Mouse (Mus musculus) left cerebral cortex, postnatal 25 days (tissue): ENCODE data around the gene Cdyl. TPM values are rescaled to one million over a fixed set of nuclear protein-coding genes. Genes with fewer than 3 reads are reported as not detected.

Experiments used
- DNase-seq, 2 experiments: peaks; one replicate each; pipeline ENCODE4 v3.0.0; 2022; ENCODE audit warnings: low spot score in 2 of 2, mixed read lengths in 1 of 2
- intact Hi-C: fragments of 180-260 bp; cut with DNase I; formaldehyde crosslinking; loops from one replicate; pipeline ENCODE4 v1.15.1; 2025
- total RNA-seq, 2 experiments: library from RNA; stranded (reverse); gene quantifications; 2 replicates each; pipeline ENCODE4 v1.2.3; 2021

The Cdyl gene
- total RNA-seq: 10 to 100 TPM; 30.1 to 32.9 TPM

DNA sequence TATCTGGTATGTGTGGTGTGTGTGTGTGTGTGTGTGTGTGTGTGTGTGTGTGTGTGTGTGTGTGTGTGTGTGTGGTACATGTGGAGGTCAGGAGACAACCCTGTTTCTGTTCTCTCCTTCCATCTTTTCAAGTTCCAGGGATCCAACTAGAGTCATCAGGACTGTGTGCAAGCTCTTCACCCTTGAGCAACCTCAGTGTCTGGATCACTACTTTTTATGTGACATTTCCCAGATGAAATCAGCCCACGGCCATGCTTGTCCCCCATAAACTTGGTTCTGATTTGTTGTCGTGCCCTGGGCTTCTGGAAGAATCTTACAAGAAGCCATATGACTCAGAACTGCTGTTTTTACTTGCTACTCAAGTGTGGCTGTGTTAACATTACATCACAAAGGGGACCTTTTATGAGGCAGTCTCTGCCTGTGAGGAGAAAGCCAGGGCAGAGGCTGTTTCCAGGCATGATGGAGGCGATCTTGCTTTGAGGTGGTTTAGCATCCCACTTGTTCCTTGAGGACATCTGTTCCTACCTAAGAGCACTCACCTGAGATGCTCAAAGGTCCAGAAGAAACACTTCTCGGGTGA, at the start of gene Cdyl:
Gene Cdyl (plus strand): TSS at position 428 of the 580 bp plus-strand sequence.
- intact Hi-C loops: no loop called here
- no peak for DNase-seq

DNA sequence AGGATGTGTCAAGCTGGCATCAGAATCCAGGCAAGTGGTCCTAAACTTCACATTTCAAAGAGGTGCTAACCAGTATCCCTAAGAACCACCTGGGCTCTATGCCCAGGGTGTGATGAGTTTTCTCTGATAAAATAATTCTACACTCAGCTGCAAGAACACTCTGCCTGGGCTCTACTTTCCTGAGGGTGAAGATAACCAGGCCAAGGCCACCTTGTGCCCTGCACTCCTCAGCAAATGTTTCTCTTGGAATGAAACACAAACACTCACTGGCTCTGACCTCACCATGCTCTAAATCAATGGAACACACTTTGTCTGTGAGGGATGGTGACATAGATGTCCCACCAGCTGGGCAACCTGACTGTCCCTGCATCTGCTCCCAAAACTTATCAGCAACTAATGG, 48.9 kb upstream of the Cdyl start:
- intact Hi-C loops: no loop called here

DNA sequence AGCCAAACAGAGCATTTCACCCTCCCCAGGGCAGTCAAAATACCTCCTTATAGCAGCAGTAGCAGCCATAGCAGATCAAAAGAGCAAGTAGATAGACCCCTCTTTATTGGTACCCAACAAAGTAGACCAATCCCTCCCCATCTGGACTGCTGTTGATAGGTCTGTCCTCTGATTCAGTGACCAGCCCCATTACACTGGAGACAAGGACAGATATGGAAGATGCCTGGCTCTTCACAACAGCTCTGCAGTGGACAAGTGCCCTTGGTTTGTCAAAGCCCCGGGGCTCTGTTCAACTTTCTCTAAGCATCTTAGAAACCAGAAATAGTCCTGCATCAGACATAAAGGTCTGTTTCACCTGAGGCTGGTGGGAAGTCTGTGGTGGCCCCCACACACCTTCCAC, 47.1 kb upstream of the Cdyl start:
- no peak for DNase-seq
- intact Hi-C loops: no loop called here

More for the DNA sequence above, 48.9 kb upstream of the Cdyl start:
- DNase-seq: no peak

DNA sequence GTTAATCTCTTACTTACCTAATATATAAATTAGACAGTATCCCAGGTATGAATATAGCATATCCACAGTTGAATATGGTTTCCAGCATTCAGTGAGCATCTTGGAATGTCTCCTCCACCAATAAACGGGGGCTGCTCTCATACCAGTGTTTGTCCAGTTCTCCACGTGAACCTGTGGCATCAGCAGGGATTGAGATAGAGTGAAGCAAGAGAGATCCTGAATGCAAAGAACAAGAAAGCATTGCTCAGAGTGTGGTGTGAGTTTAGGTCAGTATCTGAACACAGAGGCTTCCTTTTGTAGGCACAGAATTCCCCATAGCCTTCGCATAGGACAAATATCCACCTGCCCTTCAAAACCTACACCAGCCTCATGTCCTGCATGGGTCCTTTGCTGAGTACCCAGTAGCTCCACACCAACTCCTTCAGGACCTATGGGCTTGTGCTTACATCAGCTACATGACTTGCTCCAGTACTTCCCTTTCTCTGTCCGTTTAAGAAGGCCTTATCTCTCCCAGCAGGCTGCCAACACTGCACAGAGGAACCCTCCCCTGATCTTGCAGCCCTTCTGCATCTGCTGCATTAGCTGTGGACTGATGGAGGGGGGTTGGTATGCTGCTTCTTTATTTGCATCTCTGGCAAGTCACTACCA, 44.7 kb upstream of the Cdyl start:
- intact Hi-C loops: no loop called here

DNA sequence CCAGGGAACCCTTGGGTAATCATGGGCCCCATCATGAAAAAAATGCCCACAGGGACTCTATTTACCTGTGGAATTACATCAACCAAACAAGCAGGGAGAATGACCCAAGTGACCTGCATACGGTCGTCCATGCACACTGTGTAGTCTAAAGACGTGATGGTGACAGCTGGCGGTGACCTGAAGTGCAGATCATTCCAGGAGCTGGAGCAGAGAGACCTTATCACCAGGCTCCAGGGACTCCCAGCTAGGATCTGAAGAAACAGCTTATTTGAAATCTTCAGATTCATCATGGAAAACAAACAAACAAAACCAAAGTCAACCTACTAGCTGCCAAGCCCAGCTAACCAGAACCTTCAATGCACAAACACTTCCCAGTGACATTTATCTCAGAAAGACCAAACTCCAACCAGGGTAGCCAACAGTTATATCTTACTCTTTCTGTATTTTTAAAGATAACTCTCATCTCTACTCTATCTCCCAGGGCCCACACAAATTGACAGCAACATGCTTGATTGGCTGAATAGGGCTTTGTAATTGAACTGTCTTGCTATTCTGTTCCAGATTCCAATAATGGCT, 43.0 kb upstream of the Cdyl start:
- intact Hi-C loops: no loop called here
- DNase-seq: no peak

More for the DNA sequence above, 44.7 kb upstream of the Cdyl start:
- no peak for DNase-seq

DNA sequence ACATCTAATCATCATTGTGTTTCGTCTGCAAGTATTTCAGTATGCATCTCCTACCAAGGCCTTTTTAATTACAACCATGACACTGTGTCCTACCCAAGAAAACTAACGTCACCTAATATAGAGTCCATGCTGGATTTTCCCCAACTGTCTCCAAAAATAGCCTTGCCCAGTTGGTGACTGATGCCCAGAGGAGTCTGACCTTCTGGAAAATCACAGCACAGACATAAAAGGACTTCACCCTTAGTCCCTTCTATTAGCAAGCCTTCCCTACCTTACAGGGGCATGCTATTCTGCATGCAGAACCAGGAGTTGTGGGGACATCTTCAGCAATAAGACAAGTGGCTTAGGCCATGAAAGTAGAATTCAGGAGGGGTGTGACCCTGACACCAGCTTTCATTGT, 40.3 kb upstream of the Cdyl start:
- intact Hi-C loops: no loop called here
- no peak for DNase-seq

DNA sequence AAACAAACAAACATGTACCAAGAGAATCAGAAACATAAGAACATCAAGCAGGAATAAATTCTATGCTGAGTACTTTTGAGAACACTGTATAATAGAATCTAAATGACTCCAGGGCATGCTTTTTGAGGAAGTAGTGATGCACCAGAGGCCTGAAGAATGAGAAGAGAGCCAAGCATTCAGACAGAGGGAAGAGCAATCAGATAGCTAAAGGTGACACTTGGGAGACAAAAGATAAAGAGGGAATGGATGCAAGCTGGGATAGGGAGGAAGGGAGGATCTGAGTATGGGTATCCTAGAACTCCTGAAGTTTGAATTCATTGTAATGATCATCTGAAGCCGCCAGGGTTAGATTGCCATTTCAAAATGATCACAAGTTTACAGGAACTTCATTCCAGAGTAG, 38.9 kb upstream of the Cdyl start:
- DNase-seq: no peak
- intact Hi-C loops: no loop called here

DNA sequence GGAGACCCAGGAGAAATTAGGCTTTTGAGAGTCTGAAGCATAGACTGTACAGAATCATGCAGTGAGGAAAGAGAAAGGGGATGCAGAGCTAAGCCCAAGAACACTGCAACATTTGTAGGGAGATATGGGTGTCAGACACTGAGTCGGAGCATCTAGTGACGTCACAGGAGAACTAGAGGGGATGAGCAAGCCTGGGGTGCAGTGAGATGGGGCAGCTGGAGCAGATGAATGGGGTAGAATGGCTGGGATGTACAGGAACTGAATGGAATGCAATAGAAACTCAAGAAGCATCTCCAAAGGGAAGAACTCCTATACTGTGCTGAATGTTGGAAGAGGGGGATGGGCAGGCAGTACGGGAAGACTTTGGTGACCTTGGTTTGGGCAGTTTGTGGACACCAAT, 34.8 kb upstream of the Cdyl start:
- DNase-seq: no peak
- intact Hi-C loops: no loop called here

DNA sequence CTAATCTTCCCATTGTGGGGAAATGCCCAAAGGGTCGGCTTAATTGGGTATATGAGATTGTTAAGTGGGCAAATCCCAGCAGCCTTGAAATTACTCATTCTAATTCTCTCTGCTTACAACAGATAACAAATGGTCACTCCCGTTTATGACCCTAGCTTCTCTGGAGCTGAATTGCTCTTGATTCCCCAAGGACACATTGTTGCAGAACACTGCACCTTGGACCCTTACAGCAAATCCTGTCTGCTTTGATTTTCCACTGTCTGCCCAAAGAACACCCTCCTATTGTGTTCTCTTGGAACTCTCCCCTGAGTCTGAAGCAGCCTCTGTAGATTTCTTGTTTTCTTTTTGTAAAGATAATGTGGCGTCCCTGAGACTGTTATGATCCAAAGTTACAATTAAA, 34.1 kb upstream of the Cdyl start:
- no peak for DNase-seq
- intact Hi-C loops: no loop called here

DNA sequence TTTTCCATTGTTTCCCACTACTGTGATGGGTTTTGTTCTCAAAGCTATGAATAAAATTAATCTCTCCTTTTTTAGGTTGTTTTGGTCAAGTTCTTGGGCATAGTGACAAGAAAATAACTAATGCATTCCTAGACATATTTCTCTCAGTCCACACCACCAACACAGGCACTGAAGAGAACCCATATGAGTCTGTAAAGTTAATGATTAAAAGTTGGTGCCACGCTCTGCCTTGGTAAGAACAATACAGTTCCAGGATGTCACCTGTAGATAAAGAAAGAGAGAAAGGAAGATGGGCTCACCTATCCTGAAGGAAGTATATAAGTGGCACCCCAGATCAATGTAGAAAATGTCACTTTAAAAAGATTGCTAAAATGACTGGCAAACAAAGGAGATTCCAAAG, 32.3 kb upstream of the Cdyl start:
- intact Hi-C loops: no loop called here
- DNase-seq: no peak

DNA sequence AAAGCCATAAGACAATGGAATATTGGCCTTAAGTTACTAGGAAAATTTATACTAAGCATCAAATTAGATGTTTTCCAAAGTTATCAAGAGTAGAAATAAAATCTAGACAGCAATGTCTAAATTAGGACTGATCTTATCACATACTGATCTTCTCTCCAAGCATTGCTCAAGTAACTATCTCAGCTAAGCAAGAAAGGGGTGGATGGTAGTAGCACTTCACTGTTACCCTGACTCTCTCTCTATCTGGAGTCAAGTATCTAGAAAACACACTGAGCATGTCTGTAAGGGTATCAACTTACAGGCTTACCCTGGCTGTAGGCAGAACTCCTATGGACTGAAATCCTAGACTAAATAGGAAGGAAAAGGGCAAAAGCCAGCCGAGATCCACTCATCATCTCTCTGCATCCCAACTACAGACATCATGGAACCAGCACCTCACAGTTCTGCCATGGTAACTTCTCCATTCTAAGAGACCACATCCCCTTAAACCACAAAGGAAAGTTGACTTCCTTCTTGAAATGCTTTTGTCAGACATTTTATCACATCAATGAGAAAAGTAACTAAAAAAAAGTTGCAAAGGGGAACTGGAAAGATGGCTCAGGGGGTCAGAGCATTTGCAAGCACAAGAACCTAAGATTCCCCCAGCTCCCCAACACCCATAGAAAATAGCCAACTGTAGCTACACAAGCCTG, 12.4 kb upstream of the Cdyl start:
- DNase-seq: no peak
- intact Hi-C loops: no loop called here

DNA sequence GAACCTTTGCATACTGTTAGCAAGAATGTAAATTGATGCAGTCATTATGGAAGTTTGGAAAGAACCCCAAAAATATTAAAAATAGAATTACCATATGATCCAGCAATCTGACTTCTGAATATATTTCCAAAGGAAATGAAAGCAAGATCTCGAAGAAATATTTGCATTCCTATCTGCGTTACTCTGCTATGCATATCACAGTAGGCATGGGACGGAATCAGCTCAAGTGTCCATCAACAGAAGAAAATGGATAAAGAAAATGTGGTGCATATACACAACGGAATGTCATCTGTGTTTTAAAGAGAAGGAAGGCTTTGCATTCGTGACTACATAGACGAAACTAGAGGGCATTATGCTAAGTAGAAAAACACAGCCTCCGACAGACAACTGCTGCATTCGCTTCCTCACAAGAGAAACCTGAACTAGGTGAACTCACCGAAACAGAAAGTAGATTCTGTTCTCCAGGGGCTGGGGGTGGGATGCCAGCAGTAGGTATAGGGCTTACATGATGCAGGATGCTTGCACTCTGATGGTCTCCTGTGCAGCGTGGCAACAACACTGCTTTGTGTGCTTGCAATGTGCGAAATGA, 9.3 kb upstream of the Cdyl start:
- no peak for DNase-seq
- intact Hi-C loops: no loop called here

DNA sequence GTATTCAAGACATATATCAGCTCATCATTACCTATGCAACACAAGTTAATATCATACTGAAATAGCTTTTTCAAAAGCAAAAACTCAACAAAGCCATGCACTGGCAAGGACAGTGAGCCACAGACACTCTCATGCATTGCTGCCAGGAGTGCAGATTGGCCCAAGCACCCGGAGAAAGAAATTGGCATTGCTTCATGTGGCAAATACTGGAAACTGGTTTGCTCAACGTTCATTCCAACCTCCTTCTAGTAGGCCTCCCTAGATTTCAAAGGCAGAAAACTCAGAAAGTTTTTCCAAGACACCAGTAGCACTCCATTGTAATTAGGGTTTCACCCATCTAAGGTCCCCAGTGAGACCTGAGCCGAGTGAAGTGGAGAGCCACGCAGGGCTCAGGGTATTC, 6.8 kb upstream of the Cdyl start:
- intact Hi-C loops: no loop called here
- no peak for DNase-seq

DNA sequence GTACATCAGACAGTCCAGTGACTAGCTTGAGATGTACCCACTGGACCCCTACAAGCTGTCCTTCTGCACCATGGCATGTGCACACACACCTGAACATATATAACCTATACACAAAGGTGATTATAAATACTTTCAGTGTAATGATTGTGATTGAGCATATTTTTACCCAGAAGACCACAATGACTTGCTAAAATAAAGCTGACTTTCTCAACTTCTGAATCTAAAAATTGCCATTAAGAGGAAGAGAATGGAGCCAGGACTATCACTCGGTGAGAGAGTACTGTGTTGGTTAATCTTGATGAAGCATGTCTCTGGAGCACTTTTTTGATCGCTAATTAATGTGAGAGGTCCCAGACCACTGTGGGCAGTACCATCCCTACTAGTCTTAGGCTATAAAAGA, 2.8 kb upstream of the Cdyl start:
- intact Hi-C loops: no loop called here
- DNase-seq: no peak

DNA sequence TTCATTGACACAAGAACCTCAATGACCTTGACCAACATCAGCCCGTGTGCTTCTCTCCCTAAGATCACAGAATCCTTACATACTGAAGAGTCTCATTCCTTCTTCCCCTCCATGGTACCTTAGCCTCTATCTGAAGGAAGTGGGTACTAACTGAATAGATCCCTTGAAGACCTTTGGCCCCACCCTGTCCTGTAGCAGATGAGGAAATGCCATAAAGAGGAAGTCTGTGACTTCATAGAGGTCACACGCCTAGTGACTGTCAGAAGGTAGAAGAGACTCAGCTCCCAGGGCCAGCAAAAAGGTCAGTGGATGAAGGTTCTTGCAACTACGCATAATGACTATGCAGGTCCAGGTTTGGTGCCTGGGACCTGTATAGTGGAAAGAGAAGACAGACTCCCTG, 5.8 kb downstream of the Cdyl start:
- intact Hi-C loops: loop anchor here (5.0 kb wide), 2 partner anchors 153 to 423 kb away; no protein-coding TSS in a partner anchor
- DNase-seq: no peak

DNA sequence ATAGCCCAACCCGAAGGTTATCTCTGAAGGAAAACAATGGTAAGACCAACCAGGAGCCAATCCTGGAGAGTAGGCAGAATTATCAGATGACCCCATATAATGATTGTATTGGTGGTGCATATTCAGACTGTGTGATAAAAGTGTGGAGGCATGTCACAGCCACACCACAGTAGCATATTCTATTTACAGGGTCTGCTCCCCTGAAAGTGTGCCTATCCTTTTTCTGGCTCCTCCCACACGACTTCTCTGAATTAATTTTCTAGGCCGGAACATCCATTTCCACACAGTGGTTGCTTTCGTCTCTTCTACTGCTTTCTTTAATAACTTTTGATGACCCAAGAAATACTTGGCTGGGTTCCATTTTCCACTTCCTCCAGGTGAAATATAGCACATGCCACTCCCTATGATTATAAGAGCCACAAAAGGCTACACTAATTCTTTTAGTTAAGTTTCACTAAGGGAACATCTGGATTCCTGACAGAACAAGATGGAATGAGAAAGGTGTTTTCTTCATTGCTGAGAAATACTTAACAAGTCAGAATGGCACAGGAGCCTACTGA, 10.4 kb downstream of the Cdyl start:
- intact Hi-C loops: loop anchor here (5.0 to 10.0 kb wide), 3 partner anchors 158 to 545 kb away; no protein-coding TSS in a partner anchor
- DNase-seq: peak in 1 of 2 experiments; percentile 62

DNA sequence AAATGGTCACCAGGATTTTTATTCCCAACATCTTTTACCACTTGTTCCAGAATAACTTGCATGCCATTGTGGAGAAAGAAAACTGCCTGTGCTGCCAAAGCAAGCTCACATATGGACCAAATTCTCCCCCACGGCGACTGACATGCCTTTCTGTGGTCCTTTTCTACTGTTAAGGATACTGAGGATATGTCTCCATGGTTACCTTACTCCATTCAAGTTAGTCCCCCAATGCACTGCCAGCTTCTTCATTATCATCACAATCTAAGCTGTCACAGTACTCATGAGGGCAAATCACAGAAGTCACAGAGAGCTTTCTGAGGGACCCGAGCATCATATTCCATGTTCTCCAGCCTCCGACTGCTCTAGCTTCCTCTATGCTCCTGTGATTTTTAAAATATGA, 11.2 kb downstream of the Cdyl start:
- peak in 1 of 2 experiments; percentile 42 for DNase-seq

DNA sequence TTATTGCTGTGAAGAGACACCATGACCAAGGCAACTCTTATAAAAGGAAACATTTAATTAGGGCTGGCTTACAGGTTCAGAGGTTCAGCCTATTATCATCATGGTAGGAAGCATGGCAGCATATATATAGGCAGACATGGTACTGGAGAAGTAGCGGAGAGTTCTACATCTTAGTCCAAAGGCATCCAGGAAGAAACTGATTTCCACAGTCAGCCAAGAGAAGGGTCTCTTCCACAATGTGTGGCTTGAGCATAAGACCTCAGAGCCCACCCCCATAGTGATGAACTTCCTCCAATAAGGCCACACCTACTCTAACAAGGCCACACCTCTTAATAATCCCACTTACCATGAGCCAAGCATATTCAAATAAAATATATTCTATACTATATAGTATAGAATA, 17.3 kb downstream of the Cdyl start:
- intact Hi-C loops: loop anchor here (10.0 kb wide), 1 partner anchor 552 kb away; no protein-coding TSS in a partner anchor
- DNase-seq: no peak

More for the DNA sequence above, 11.2 kb downstream of the Cdyl start:
- intact Hi-C loops: loop anchor here (10.0 kb wide), 1 partner anchor 546 kb away; no protein-coding TSS in a partner anchor

DNA sequence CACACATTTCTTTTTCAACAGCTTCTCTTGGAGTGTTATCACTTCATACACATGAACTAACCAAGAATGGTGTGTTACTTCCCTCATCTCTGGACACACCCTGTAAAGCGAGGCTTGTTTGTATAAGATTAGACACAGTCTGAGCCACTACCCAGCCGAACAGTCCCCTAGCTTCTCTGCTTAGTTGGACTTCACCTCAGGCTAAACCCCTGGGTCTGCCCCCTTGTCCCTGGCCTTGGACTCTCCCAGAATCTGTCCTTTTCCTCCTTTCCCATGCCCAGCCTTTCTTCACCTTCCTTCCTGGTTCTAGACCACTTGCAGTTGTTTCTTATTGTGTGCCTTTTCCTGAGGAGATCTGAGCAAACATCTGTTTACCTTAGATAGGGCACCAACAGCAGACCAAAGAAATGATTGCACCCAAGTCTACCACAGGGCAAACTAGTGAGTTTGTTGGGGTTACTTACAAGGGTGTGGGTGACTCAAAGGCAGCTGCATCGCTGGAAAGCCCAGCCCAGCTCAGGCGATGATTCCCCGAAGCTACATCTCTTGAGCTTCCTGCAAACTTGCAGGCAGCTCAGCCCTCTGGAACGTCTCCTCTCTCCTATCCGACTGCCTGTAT, 17.9 kb downstream of the Cdyl start:
- intact Hi-C loops: loop anchor here (10.0 kb wide), 1 partner anchor 553 kb away; no protein-coding TSS in a partner anchor
- no peak for DNase-seq
